Mouse (Mus musculus) forebrain, embryonic 14.5 days (tissue): ENCODE results near the gene Sox5. TPM values are rescaled to one million over a fixed set of nuclear protein-coding genes. Genes with fewer than 3 reads are reported as not detected.

Experiments used
- ATAC-seq: fragments of 200-750 bp; cut with Nextera tagmentation; 2 replicates; pipeline ENCODE4 v1.8.0; 2017; ENCODE audit warnings: mild to moderate bottlenecking, moderate library complexity
- DNase-seq: peaks from one replicate; pipeline ENCODE4 v3.0.0-alpha.2; 2015; ENCODE audit warnings: low spot score
- H3K27ac ChIP-seq: fragments of 300-500 bp; sonication (generic); 2 replicates; pipeline ENCODE4 v1.5.1; 2014; ENCODE audit warnings: low read depth, mild to moderate bottlenecking, control low read depth, low read length, moderate library complexity
- H3K27me3 ChIP-seq: fragments of 300-500 bp; sonication (generic); replicated peaks from 2 replicates; pipeline ENCODE4 v1.6.1; 2014; ENCODE audit warnings: low read length, control low read depth, mixed read lengths; ENCODE audit not compliant: control insufficient read depth, insufficient read depth
- H3K36me3 ChIP-seq: fragments of 300-500 bp; sonication (generic); 2 replicates; pipeline ENCODE4 v1.6.1; 2014; ENCODE audit warnings: low read length, control low read depth; ENCODE audit not compliant: control insufficient read depth, insufficient read depth
- H3K4me1 ChIP-seq: fragments of 300-500 bp; sonication (generic); 2 replicates; pipeline ENCODE4 v1.6.1; 2014; ENCODE audit warnings: antibody characterized with exemption, low read length, control low read depth; ENCODE audit not compliant: control insufficient read depth, insufficient read depth
- H3K4me2 ChIP-seq: fragments of 300-500 bp; sonication (generic); 2 replicates; pipeline ENCODE4 v1.6.1; 2014; ENCODE audit warnings: mild to moderate bottlenecking, control low read depth, low read length
- H3K4me3 ChIP-seq: fragments of 300-500 bp; sonication (generic); 2 replicates; pipeline ENCODE4 v1.5.1; 2014; ENCODE audit warnings: low read depth, low read length, control low read depth
- H3K9ac ChIP-seq: fragments of 300-500 bp; sonication (generic); 2 replicates; pipeline ENCODE4 v1.6.1; 2014; ENCODE audit warnings: mild to moderate bottlenecking, low read length, control low read depth, moderate library complexity
- H3K9me3 ChIP-seq: fragments of 300-500 bp; sonication (generic); replicated peaks from 2 replicates; pipeline ENCODE4 v1.6.1; 2016; ENCODE audit warnings: low read length, control low read depth, mixed read lengths; ENCODE audit not compliant: control insufficient read depth
- WGBS: fragments of 180-500 bp; shearing (Covaris S2); extraction: QIAGEN DNeasy Blood & Tissue Kit; methylation state at CpG from one replicate; pipeline ENCODE4 v1.1.7; 2014; 5-methylcytosine and 5-hydroxymethylcytosine counted together
- polyA plus RNA-seq: library from polyadenylated mRNA; unstranded; fragments of >200 nt; fragmentation: Nextera tagmentation; extraction: Ambion mirVana; gene quantifications from 2 replicates; pipeline ENCODE4 v1.2.1, GENCODE M21; 2014

Gene Sox5
- polyA plus RNA-seq, 1 experiment from 2014 or later, result 115 TPM

GRCm38 (mm10) chr6:144779945-144780607 lies 1.7 kb downstream of the Sox5 start:
- Histone ChIP-seq H3K27ac (no peak overlapping the region), H3K9me3 (no peaks in the 10 kb centered on the region), H3K4me1 (peaks cover 6% of the 10 kb centered on the region; the same call in 1 of the 2 replicates), H3K4me3 (peak overlapping the region; percentile 64; the same call in 1 of the 2 replicates), H3K4me2 (peak overlapping the region; percentile 86), H3K9ac (0 out of 2 replicates have a peak overlapping the region, but pooled peaks have one; percentile 6), H3K36me3 (no peaks in the 10 kb centered on the region), H3K27me3 (no peaks in the 10 kb centered on the region)
- 39% methylated on average over 12 of the region's 12 CpGs for WGBS
- ATAC-seq, result no peak
- DNase-seq, result no peak

GRCm38 (mm10) chr6:144777356-144778035 lies 4.3 kb downstream of the Sox5 start:
- Histone ChIP-seq H3K9ac (no peak overlapping the region), H3K27ac (no peak overlapping the region), H3K27me3 (no peaks in the 10 kb centered on the region), H3K36me3 (no peaks in the 10 kb centered on the region), H3K4me1 (0 out of 2 replicates have a peak, but pooled peaks cover 4% of the 10 kb centered on the region), H3K9me3 (no peaks in the 10 kb centered on the region), H3K4me2 (no peak overlapping the region), H3K4me3 (no peak overlapping the region)
- no peak for DNase-seq
- no peak for ATAC-seq
- 59% methylated on average over 7 of the region's 7 CpGs for WGBS

- H3K4me3 ChIP-seq, result no peak overlapping the region
- WGBS, result 53% methylated on average over 6 of the region's 6 CpGs
- no peak for ATAC-seq
- no peak overlapping the region for H3K4me2 ChIP-seq
- no peaks in the 10 kb centered on the region for H3K9me3 ChIP-seq
- DNase-seq, result no peak
- H3K27ac ChIP-seq, result no peak overlapping the region
- H3K9ac ChIP-seq, result no peak overlapping the region
- H3K4me1 ChIP-seq, result 0 out of 2 replicates have a peak, but pooled peaks cover 2% of the 10 kb centered on the region
- H3K36me3 ChIP-seq, result no peaks in the 10 kb centered on the region
- no peaks in the 10 kb centered on the region for H3K27me3 ChIP-seq
Observed at GRCm38 (mm10) chr6:144773736-144774135, 8.0 kb downstream of the Sox5 start.

- no peak for DNase-seq
Observed at GRCm38 (mm10) chr6:144772985-144773384, 8.8 kb downstream of the Sox5 start.

GRCm38 (mm10) chr6:144772175-144772918 lies 9.4 kb downstream of the Sox5 start:
- Histone ChIP-seq H3K9ac (no peak overlapping the region), H3K36me3 (no peaks in the 10 kb centered on the region), H3K4me3 (no peak overlapping the region), H3K4me1 (no peaks in the 10 kb centered on the region), H3K4me2 (no peak overlapping the region), H3K9me3 (no peaks in the 10 kb centered on the region), H3K27ac (no peak overlapping the region), H3K27me3 (no peaks in the 10 kb centered on the region)
- peak; percentile 54 for ATAC-seq
- WGBS, result 56% methylated on average over 15 of the region's 15 CpGs
- DNase-seq, result no peak

More at GRCm38 (mm10) chr6:144772985-144773384, 8.8 kb downstream of the Sox5 start:
- Histone ChIP-seq H3K27me3 (no peaks in the 10 kb centered on the region), H3K9me3 (no peaks in the 10 kb centered on the region), H3K36me3 (no peaks in the 10 kb centered on the region), H3K4me3 (no peak overlapping the region), H3K4me1 (0 out of 2 replicates have a peak, but pooled peaks cover 2% of the 10 kb centered on the region), H3K4me2 (no peak overlapping the region), H3K27ac (no peak overlapping the region), H3K9ac (no peak overlapping the region)
- ATAC-seq, result no peak
- 83% methylated on average over 2 of the region's 2 CpGs for WGBS

- no peak for ATAC-seq
Observed at GRCm38 (mm10) chr6:144769060-144769459, 12.7 kb downstream of the Sox5 start.

GRCm38 (mm10) chr6:144761902-144762301 lies 19.9 kb downstream of the Sox5 start:
- H3K36me3 ChIP-seq, result no peaks in the 10 kb centered on the region
- no peak overlapping the region for H3K27ac ChIP-seq
- WGBS, result 77% methylated on average over 12 of the region's 12 CpGs
- no peak overlapping the region for H3K4me2 ChIP-seq
- no peak overlapping the region for H3K4me3 ChIP-seq
- H3K9ac ChIP-seq, result no peak overlapping the region
- no peaks in the 10 kb centered on the region for H3K9me3 ChIP-seq
- DNase-seq (no peak), ATAC-seq (no peak)
- H3K27me3 ChIP-seq, result no peaks in the 10 kb centered on the region
- no peaks in the 10 kb centered on the region for H3K4me1 ChIP-seq

More at GRCm38 (mm10) chr6:144769060-144769459, 12.7 kb downstream of the Sox5 start:
- Histone ChIP-seq H3K9me3 (no peaks in the 10 kb centered on the region), H3K9ac (no peak overlapping the region), H3K4me2 (no peak overlapping the region), H3K4me3 (no peak overlapping the region), H3K4me1 (no peaks in the 10 kb centered on the region), H3K27me3 (no peaks in the 10 kb centered on the region), H3K27ac (no peak overlapping the region), H3K36me3 (no peaks in the 10 kb centered on the region)
- WGBS, result 23% methylated on average over 2 of the region's 2 CpGs
- no peak for DNase-seq

GRCm38 (mm10) chr6:144759193-144759592 lies 22.6 kb downstream of the Sox5 start:
- DNase-seq, result no peak
- ATAC-seq, result no peak
- Histone ChIP-seq H3K4me1 (no peaks in the 10 kb centered on the region), H3K4me3 (no peak overlapping the region), H3K9ac (no peak overlapping the region), H3K9me3 (no peaks in the 10 kb centered on the region), H3K27ac (no peak overlapping the region), H3K27me3 (no peaks in the 10 kb centered on the region), H3K36me3 (no peaks in the 10 kb centered on the region), H3K4me2 (no peak overlapping the region)
- WGBS, result 71% methylated on average over 8 of the region's 8 CpGs
